Mouse (Mus musculus): Measurements from ENCODE around the gene Nuak2.

DNA sequence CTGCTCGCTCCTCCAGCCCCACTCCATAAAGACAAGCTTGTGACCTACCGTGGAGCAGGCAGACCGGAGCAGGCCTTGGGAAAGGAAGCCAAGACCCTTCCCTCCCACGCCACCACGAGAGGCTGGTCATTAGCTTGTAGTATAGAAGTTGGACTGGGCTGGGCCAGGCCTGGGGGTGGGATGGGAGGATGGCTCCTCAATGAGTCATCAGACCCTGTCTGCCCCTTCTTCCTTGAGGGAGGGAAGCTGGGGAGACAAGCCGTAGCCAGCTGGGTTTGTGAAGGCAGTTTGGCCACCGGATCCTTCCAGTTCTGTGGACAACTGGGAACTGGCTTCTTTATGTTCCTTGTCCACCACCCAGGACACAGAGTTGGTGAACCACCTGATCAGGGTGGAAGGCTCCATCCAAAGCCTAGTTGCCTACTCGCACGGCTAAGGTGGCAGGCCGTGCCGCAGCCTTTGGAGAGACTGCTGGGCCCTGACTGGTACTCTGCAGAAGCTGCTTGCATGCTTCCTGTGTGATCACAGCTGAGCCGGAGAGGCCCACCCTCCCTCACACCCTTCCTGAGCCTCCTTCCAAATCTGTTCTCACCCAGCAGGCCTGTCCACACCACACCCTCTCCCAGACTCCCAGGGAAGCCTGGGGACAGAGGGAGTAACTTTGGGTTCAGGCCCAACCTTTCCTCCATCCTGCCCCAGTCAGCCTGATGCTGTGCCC lies 30.4 kb downstream of the Nuak2 start:
- TF ChIP-seq CTCF (IDR thresholded peaks at IDR 0.05; ENCODE audit: control insufficient read depth, insufficient read depth, insufficient replicate concordance, low read depth, low read length) (no peak), POLR2A (IDR thresholded peaks at IDR 0.05; ENCODE audit: control insufficient read depth, low read depth, low read length) (no peak)

Data from testis, adult 2 months (tissue).